Mouse (Mus musculus): ENCODE data around the gene Itm2b. TPM values are rescaled to one million over a fixed set of nuclear protein-coding genes. Genes with fewer than 3 reads are reported as not detected.

The Itm2b gene
- polyA plus RNA-seq (2015; fragmentation: Nextera tagmentation; extraction: Ambion mirVana), result 1,155 and 1,174 TPM in 2 replicates

- no peaks in the 10 kb centered on the region for H3K27me3 ChIP-seq
- WGBS, result 1% methylated on average over 61 of the region's 62 CpGs
- H3K9me3 ChIP-seq (replicated peaks), result no peaks in the 10 kb centered on the region
- H3K4me3 ChIP-seq (replicated peaks), result peak within 1 kb of the TSS; percentile 99
- peaks cover 38% of the 10 kb centered on the region for H3K4me1 ChIP-seq
- ATAC-seq (ENCODE audit: insufficient number of reproducible peaks, low FRiP score, low TSS enrichment, low read depth), result peak; percentile 94
- H3K27ac ChIP-seq (replicated peaks), result peak within 1 kb of the TSS; percentile 98
- 0 out of 2 replicates have a peak, but pooled peaks cover 11% of the 10 kb centered on the region for H3K36me3 ChIP-seq
- peak within 1 kb of the TSS; percentile 48 for H3K4me2 ChIP-seq (replicated peaks)
- H3K9ac ChIP-seq, result peak within 1 kb of the TSS; percentile 98
These were observed at the start of gene Itm2b for GRCm38 (mm10) chr14:73384913-73385719. Itm2b (minus strand) TSS chr14:73385289.

- Histone ChIP-seq H3K9ac (no peak overlapping the region), H3K36me3 (no peaks in the 10 kb centered on the region), H3K4me3 (replicated peaks) (no peak overlapping the region), H3K27ac (replicated peaks) (no peak overlapping the region), H3K9me3 (replicated peaks) (no peaks in the 10 kb centered on the region), H3K27me3 (no peaks in the 10 kb centered on the region), H3K4me1 (no peaks in the 10 kb centered on the region), H3K4me2 (replicated peaks) (no peak overlapping the region)
- 75% methylated on average over 6 of the region's 6 CpGs for WGBS
- no peak for ATAC-seq (ENCODE audit: insufficient number of reproducible peaks, low FRiP score, low TSS enrichment, low read depth)
These were observed 48.4 kb upstream of the Itm2b start for GRCm38 (mm10) chr14:73433487-73433886.

- WGBS, result 59% methylated on average over 12 of the region's 12 CpGs
- H3K4me3 ChIP-seq (replicated peaks), result no peak overlapping the region
- no peaks in the 10 kb centered on the region for H3K27me3 ChIP-seq
- H3K4me2 ChIP-seq (replicated peaks), result no peak overlapping the region
- no peak overlapping the region for H3K27ac ChIP-seq (replicated peaks)
- H3K9me3 ChIP-seq (replicated peaks), result no peaks in the 10 kb centered on the region
- no peak for ATAC-seq (ENCODE audit: insufficient number of reproducible peaks, low FRiP score, low TSS enrichment, low read depth)
- H3K4me1 ChIP-seq, result no peaks in the 10 kb centered on the region
- no peak overlapping the region for H3K9ac ChIP-seq
- H3K36me3 ChIP-seq, result no peaks in the 10 kb centered on the region
These were observed 45.5 kb upstream of the Itm2b start for GRCm38 (mm10) chr14:73430571-73430970.

GRCm38 (mm10) chr14:73425571-73426041, 40.5 kb upstream of the Itm2b start:
- Histone ChIP-seq H3K9ac (no peak overlapping the region), H3K27me3 (no peaks in the 10 kb centered on the region), H3K4me3 (replicated peaks) (no peak overlapping the region), H3K4me2 (replicated peaks) (no peak overlapping the region), H3K9me3 (replicated peaks) (no peaks in the 10 kb centered on the region), H3K4me1 (no peaks in the 10 kb centered on the region), H3K36me3 (no peaks in the 10 kb centered on the region), H3K27ac (replicated peaks) (no peak overlapping the region)
- no peak for ATAC-seq (ENCODE audit: insufficient number of reproducible peaks, low FRiP score, low TSS enrichment, low read depth)
- WGBS, result 63% methylated on average over 2 of the region's 2 CpGs

GRCm38 (mm10) chr14:73424961-73425360, 39.9 kb upstream of the Itm2b start:
- no peaks in the 10 kb centered on the region for H3K36me3 ChIP-seq
- no peak overlapping the region for H3K4me2 ChIP-seq (replicated peaks)
- H3K27ac ChIP-seq (replicated peaks), result no peak overlapping the region
- WGBS, result 63% methylated on average over 6 of the region's 6 CpGs
- H3K9ac ChIP-seq, result no peak overlapping the region
- no peaks in the 10 kb centered on the region for H3K9me3 ChIP-seq (replicated peaks)
- no peaks in the 10 kb centered on the region for H3K27me3 ChIP-seq
- no peaks in the 10 kb centered on the region for H3K4me1 ChIP-seq
- no peak for ATAC-seq (ENCODE audit: insufficient number of reproducible peaks, low FRiP score, low TSS enrichment, low read depth)
- no peak overlapping the region for H3K4me3 ChIP-seq (replicated peaks)

GRCm38 (mm10) chr14:73423542-73423941, 38.5 kb upstream of the Itm2b start:
- no peaks in the 10 kb centered on the region for H3K9me3 ChIP-seq (replicated peaks)
- H3K9ac ChIP-seq, result no peak overlapping the region
- ATAC-seq (ENCODE audit: insufficient number of reproducible peaks, low FRiP score, low TSS enrichment, low read depth), result no peak
- no peaks in the 10 kb centered on the region for H3K36me3 ChIP-seq
- no peak overlapping the region for H3K4me3 ChIP-seq (replicated peaks)
- no peaks in the 10 kb centered on the region for H3K27me3 ChIP-seq
- H3K27ac ChIP-seq (replicated peaks), result no peak overlapping the region
- no peak overlapping the region for H3K4me2 ChIP-seq (replicated peaks)
- H3K4me1 ChIP-seq, result no peaks in the 10 kb centered on the region

- no peak overlapping the region for H3K4me2 ChIP-seq (replicated peaks)
- H3K9me3 ChIP-seq (replicated peaks), result no peaks in the 10 kb centered on the region
- 90% methylated on average over 2 of the region's 2 CpGs for WGBS
- no peak overlapping the region for H3K4me3 ChIP-seq (replicated peaks)
- H3K27me3 ChIP-seq, result no peaks in the 10 kb centered on the region
- H3K4me1 ChIP-seq, result no peaks in the 10 kb centered on the region
- no peak for ATAC-seq (ENCODE audit: insufficient number of reproducible peaks, low FRiP score, low TSS enrichment, low read depth)
- no peaks in the 10 kb centered on the region for H3K36me3 ChIP-seq
- no peak overlapping the region for H3K27ac ChIP-seq (replicated peaks)
- H3K9ac ChIP-seq, result no peak overlapping the region
These were observed 37.5 kb upstream of the Itm2b start for GRCm38 (mm10) chr14:73422621-73423020.

GRCm38 (mm10) chr14:73421580-73421979, 36.5 kb upstream of the Itm2b start:
- no peaks in the 10 kb centered on the region for H3K36me3 ChIP-seq
- no peak for ATAC-seq (ENCODE audit: insufficient number of reproducible peaks, low FRiP score, low TSS enrichment, low read depth)
- H3K9me3 ChIP-seq (replicated peaks), result no peaks in the 10 kb centered on the region
- 84% methylated on average over 9 of the region's 9 CpGs for WGBS
- no peak overlapping the region for H3K4me2 ChIP-seq (replicated peaks)
- no peak overlapping the region for H3K4me3 ChIP-seq (replicated peaks)
- H3K27ac ChIP-seq (replicated peaks), result no peak overlapping the region
- no peaks in the 10 kb centered on the region for H3K27me3 ChIP-seq
- peaks cover 5% of the 10 kb centered on the region; the same call in 1 of the 2 replicates for H3K4me1 ChIP-seq
- H3K9ac ChIP-seq, result no peak overlapping the region

GRCm38 (mm10) chr14:73420138-73420745, 35.2 kb upstream of the Itm2b start:
- no peak overlapping the region for H3K4me2 ChIP-seq (replicated peaks)
- no peak overlapping the region for H3K9ac ChIP-seq
- no peaks in the 10 kb centered on the region for H3K9me3 ChIP-seq (replicated peaks)
- no peak overlapping the region for H3K27ac ChIP-seq (replicated peaks)
- H3K4me1 ChIP-seq, result peaks cover 10% of the 10 kb centered on the region; the same call in 1 of the 2 replicates
- no peak for ATAC-seq (ENCODE audit: insufficient number of reproducible peaks, low FRiP score, low TSS enrichment, low read depth)
- WGBS, result 35% methylated on average over 5 of the region's 5 CpGs
- no peaks in the 10 kb centered on the region for H3K36me3 ChIP-seq
- H3K4me3 ChIP-seq (replicated peaks), result no peak overlapping the region
- no peaks in the 10 kb centered on the region for H3K27me3 ChIP-seq

- Histone ChIP-seq H3K4me2 (replicated peaks) (no peak overlapping the region), H3K27me3 (no peaks in the 10 kb centered on the region), H3K9ac (no peak overlapping the region), H3K4me1 (peaks cover 11% of the 10 kb centered on the region; the same call in 1 of the 2 replicates), H3K36me3 (no peaks in the 10 kb centered on the region), H3K9me3 (replicated peaks) (no peaks in the 10 kb centered on the region), H3K27ac (replicated peaks) (peak overlapping the region; percentile 39; the same call in 1 of the 2 replicates), H3K4me3 (replicated peaks) (no peak overlapping the region)
- no peak for ATAC-seq (ENCODE audit: insufficient number of reproducible peaks, low FRiP score, low TSS enrichment, low read depth)
- 78% methylated on average over 5 of the region's 5 CpGs for WGBS
These were observed 31.4 kb upstream of the Itm2b start for GRCm38 (mm10) chr14:73416511-73416910.

GRCm38 (mm10) chr14:73415376-73416035, 30.4 kb upstream of the Itm2b start:
- Histone ChIP-seq H3K9ac (no peak overlapping the region), H3K4me3 (replicated peaks) (peak overlapping the region; percentile 6; the same call in 1 of the 2 replicates), H3K9me3 (replicated peaks) (no peaks in the 10 kb centered on the region), H3K27me3 (no peaks in the 10 kb centered on the region), H3K27ac (replicated peaks) (peak overlapping the region; percentile 30), H3K4me2 (replicated peaks) (no peak overlapping the region), H3K36me3 (no peaks in the 10 kb centered on the region), H3K4me1 (peaks cover 18% of the 10 kb centered on the region)
- ATAC-seq (ENCODE audit: insufficient number of reproducible peaks, low FRiP score, low TSS enrichment, low read depth), result peak; percentile 65; the same call in 1 of the 2 replicates
- 26% methylated on average over 13 of the region's 13 CpGs for WGBS
